Mouse (Mus musculus) intestine, embryonic 16.5 days (tissue): ENCODE results near the gene Pskh1. TPM values are rescaled to one million over a fixed set of nuclear protein-coding genes. Genes with fewer than 3 reads are reported as not detected.
A peak's percentile ranks its signal among the peaks of the same experiment; 100 is the strongest.

Source experiments
- ATAC-seq: fragments of 200-750 bp; cut with Nextera tagmentation; 2 replicates; pipeline ENCODE4 v1.8.0; 2017; ENCODE audit warnings: moderate TSS enrichment, moderate library complexity
- H3K27ac ChIP-seq: fragments of 300-500 bp; sonication (generic); 2 replicates; pipeline ENCODE4 v1.5.1; 2014; ENCODE audit warnings: mild to moderate bottlenecking, low read length
- H3K27me3 ChIP-seq: fragments of 300-500 bp; sonication (generic); replicated peaks from 2 replicates; pipeline ENCODE4 v1.6.1; 2014; ENCODE audit warnings: low read length, control low read depth, mixed read lengths; ENCODE audit not compliant: control insufficient read depth, insufficient read depth
- H3K36me3 ChIP-seq: fragments of 300-500 bp; sonication (generic); 2 replicates; pipeline ENCODE4 v1.6.1; 2014; ENCODE audit warnings: low read length, control low read depth; ENCODE audit not compliant: control insufficient read depth, insufficient read depth
- H3K4me1 ChIP-seq: fragments of 300-500 bp; sonication (generic); 2 replicates; pipeline ENCODE4 v1.6.1; 2014; ENCODE audit warnings: low read length, control low read depth, mixed read lengths; ENCODE audit not compliant: control insufficient read depth, insufficient read depth
- H3K4me2 ChIP-seq: fragments of 300-500 bp; sonication (generic); 2 replicates; pipeline ENCODE4 v1.6.1; 2014; ENCODE audit warnings: low read depth, low read length, control low read depth
- H3K4me3 ChIP-seq: fragments of 300-500 bp; sonication (generic); 2 replicates; pipeline ENCODE4 v1.5.1; 2014; ENCODE audit warnings: mild to moderate bottlenecking, low read length
- H3K9ac ChIP-seq: fragments of 300-500 bp; sonication (generic); 2 replicates; pipeline ENCODE4 v1.6.1; 2014; ENCODE audit warnings: low read depth, low read length
- H3K9me3 ChIP-seq: fragments of 300-500 bp; sonication (generic); 2 replicates; pipeline ENCODE4 v1.6.1; 2016; ENCODE audit warnings: low read length, control low read depth; ENCODE audit not compliant: control insufficient read depth
- WGBS: fragments of 180-500 bp; shearing (Covaris S2); extraction: QIAGEN DNeasy Blood & Tissue Kit; methylation state at CpG from one replicate; pipeline ENCODE4 v1.1.7; 2014; 5-methylcytosine and 5-hydroxymethylcytosine counted together
- polyA plus RNA-seq: library from polyadenylated mRNA; unstranded; fragments of >200 nt; fragmentation: Nextera tagmentation; extraction: Ambion mirVana; gene quantifications from 2 replicates; pipeline ENCODE4 v1.2.1, GENCODE M21; 2015

Pskh1 gene
- polyA plus RNA-seq, 1 experiment from 2014 or later, result 26.6 TPM

DNA sequence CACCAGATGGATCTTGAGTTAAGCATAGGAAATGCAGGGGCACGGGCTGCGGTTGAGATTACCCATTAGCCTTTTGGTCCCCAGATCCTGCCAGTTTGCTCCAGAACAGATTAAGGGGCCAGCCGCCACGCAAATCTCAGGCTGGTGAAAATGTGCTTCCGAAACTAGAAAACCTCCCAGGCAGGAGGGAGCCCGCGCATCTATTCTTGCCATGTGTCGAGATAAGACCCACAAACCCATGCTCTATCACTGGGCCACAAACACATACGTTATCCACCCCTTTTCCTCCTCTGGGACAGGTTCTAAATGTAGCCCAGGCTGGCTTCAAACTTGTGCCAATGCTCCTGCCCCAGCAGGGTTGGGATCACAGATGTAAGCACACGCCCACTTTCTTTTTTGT, 61.3 kb downstream of the Pskh1 start:
- H3K4me1 ChIP-seq, result peaks cover 7% of the 10 kb centered on the region; the same call in 1 of the 2 replicates
- no peak overlapping the region for H3K4me3 ChIP-seq
- 88% methylated on average over 10 of the region's 10 CpGs for WGBS
- ATAC-seq, result no peak
- no peak overlapping the region for H3K9ac ChIP-seq
- no peaks in the 10 kb centered on the region for H3K9me3 ChIP-seq
- H3K27ac ChIP-seq, result no peak overlapping the region
- no peaks in the 10 kb centered on the region for H3K27me3 ChIP-seq
- no peaks in the 10 kb centered on the region for H3K36me3 ChIP-seq
- no peak overlapping the region for H3K4me2 ChIP-seq

- Histone ChIP-seq H3K4me3 (peak overlapping the region; percentile 79), H3K9ac (peak overlapping the region; percentile 84), H3K4me1 (peaks cover 13% of the 10 kb centered on the region; the same call in 1 of the 2 replicates), H3K36me3 (no peaks in the 10 kb centered on the region), H3K27me3 (no peaks in the 10 kb centered on the region), H3K4me2 (peak overlapping the region; percentile 83), H3K27ac (no peak overlapping the region), H3K9me3 (no peaks in the 10 kb centered on the region)
- no peak for ATAC-seq
- WGBS, result 58% methylated on average over 12 of the region's 12 CpGs
These were observed 64.4 kb downstream of the Pskh1 start for GRCm38 (mm10) chr8:105964506-105965265.

DNA sequence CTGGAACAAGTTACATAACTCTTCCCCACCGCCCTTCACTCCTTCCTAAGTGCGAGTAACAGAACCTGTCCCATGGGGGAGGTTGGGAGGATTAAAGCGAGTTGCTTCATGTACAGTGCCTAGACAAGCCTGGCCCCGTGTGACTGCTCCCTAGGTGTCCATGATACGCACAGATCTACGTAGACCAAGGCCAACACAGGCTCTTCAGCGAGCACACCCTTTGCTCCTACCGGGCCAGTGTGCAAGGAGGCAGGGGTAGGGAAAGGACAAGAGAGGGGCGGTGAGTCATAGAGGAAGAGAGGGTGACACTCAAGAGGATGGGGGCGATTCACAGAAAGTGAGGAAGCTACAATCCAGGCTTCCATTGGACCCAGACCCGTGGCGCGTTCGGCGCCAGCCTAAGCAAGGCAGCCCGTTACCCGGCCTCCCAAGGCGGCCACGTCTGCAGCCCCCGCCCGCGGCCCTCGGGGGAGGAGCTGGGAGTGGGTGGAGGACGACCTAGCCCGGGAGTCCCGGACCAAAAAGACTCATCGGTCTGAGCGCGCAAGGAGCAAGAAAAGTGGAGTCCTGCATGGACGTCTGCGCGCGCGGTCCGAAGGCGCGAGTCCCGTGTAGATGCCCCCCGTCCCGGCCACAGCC, 65.1 kb downstream of the Pskh1 start:
- Histone ChIP-seq H3K4me2 (peak overlapping the region; percentile 83), H3K36me3 (no peaks in the 10 kb centered on the region), H3K27me3 (no peaks in the 10 kb centered on the region), H3K9ac (peak overlapping the region; percentile 84), H3K4me3 (peak overlapping the region; percentile 79), H3K27ac (peak overlapping the region; percentile 81), H3K9me3 (no peaks in the 10 kb centered on the region), H3K4me1 (peaks cover 13% of the 10 kb centered on the region; the same call in 1 of the 2 replicates)
- 4% methylated on average over 40 of the region's 40 CpGs for WGBS
- peak; percentile 71 for ATAC-seq

GRCm38 (mm10) chr8:105965905-105966341, 65.7 kb downstream of the Pskh1 start, which contains the start of gene Slc12a4:
TSS of gene Slc12a4 (minus strand) at chr8:105966097.
- H3K4me2 ChIP-seq, result peak within 1 kb of the TSS; percentile 83
- H3K9me3 ChIP-seq, result no peaks in the 10 kb centered on the region
- peak within 1 kb of the TSS; percentile 84 for H3K9ac ChIP-seq
- peak within 1 kb of the TSS; percentile 79 for H3K4me3 ChIP-seq
- peaks cover 13% of the 10 kb centered on the region; the same call in 1 of the 2 replicates for H3K4me1 ChIP-seq
- 1% methylated on average over 45 of the region's 47 CpGs for WGBS
- H3K27ac ChIP-seq, result peak within 1 kb of the TSS; percentile 81
- H3K27me3 ChIP-seq, result no peaks in the 10 kb centered on the region
- H3K36me3 ChIP-seq, result no peaks in the 10 kb centered on the region
- ATAC-seq, result peak; percentile 92

DNA sequence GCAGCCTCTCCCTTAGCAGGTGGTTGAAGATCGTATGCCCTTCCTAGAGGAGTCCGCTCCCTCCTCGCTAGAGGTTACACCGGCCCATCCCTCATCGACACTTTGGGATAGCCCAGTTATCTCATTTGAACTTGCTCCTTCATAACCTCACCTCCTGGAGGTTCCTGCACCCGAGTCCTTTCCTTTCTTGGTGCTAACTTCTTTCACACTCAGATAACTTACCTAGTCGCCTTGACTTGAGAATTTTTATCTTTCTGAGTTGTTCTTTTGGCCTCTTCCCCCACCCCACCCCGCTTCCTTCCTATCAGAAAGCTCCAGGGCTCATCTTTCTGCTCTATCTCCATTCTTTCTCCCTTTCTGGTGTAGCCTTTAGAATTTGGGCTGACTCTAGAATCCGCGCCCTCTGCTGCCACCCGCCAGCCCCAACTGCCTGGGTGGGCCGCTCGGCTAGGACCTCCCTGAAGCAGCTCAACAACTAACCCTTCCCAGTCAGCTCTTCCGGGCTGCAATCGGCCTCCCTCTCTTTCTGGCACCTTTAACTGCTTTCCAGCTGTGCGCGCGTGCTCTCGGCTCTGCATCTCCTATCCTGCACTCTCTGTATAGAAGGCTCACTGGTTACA, 66.6 kb downstream of the Pskh1 start:
- Histone ChIP-seq H3K4me3 (peak overlapping the region; percentile 79), H3K4me2 (peak overlapping the region; percentile 83), H3K36me3 (no peaks in the 10 kb centered on the region), H3K9me3 (no peaks in the 10 kb centered on the region), H3K27ac (peak overlapping the region; percentile 77), H3K9ac (peak overlapping the region; percentile 21; the same call in 1 of the 2 replicates), H3K27me3 (no peaks in the 10 kb centered on the region), H3K4me1 (peaks cover 13% of the 10 kb centered on the region; the same call in 1 of the 2 replicates)
- WGBS, result 9% methylated on average over 19 of the region's 19 CpGs
- ATAC-seq, result peak; percentile 50

DNA sequence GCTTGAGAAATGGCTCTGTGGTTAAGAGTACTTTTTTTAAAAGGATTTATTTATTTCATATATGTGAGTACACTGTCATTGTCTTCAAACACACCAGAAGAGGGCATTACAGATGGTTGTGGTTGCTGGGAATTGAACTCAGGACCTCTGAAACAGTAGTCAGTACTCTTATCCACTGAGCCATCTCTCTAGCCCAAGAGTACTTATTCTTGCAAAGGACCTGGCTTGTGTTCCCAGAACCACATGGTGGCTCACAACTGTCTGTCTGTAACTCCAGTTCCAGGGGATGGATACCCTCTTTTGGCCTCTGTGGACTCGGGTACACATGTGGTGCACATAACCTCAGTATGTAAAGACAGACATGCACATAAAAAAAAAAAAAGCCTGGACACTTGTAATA, 69.1 kb downstream of the Pskh1 start:
- Histone ChIP-seq H3K4me3 (no peak overlapping the region), H3K36me3 (no peaks in the 10 kb centered on the region), H3K27ac (no peak overlapping the region), H3K9me3 (no peaks in the 10 kb centered on the region), H3K4me2 (no peak overlapping the region), H3K9ac (no peak overlapping the region), H3K27me3 (no peaks in the 10 kb centered on the region), H3K4me1 (peaks cover 13% of the 10 kb centered on the region; the same call in 1 of the 2 replicates)
- no peak for ATAC-seq
- WGBS, result 68% methylated on average over 1 of the region's 1 CpGs

DNA sequence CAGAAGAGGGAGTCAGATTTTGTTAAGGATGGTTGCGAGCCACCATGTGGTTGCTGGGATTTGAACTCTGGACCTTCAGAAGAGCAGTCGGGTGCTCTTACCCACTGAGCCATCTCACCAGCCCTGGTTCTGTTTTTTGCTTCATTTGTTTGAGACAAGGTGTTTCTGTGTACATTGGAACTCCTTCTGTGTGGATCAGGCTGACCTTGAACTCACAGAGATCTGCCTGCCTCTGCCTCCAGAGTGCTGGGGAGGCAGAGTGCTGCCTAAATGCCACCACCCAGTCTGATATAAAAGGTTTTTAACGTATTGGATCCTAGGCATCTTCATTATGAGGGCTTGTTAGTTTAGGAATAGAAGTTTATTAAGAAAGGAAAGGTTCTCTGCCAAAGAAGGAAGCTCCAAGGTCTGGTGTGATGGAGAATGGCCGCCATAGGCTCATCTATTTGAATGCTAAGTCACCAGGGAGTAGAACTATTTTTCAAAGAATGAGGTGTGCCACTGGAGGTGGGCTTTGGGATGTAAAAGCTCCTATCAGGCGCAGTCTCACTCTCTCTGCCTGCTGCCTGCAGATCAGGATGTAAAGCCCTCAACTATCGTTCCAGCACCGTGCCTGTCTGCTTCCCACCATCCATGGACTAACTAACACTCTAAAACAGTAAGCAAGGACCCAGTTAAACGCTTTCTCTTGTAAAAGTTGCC, 70.9 kb downstream of the Pskh1 start:
- Histone ChIP-seq H3K9me3 (no peaks in the 10 kb centered on the region), H3K36me3 (no peaks in the 10 kb centered on the region), H3K4me1 (peaks cover 7% of the 10 kb centered on the region; the same call in 1 of the 2 replicates), H3K4me2 (no peak overlapping the region), H3K27me3 (no peaks in the 10 kb centered on the region), H3K27ac (no peak overlapping the region), H3K4me3 (no peak overlapping the region), H3K9ac (no peak overlapping the region)
- ATAC-seq, result no peak
- WGBS, result 76% methylated on average over 8 of the region's 8 CpGs

- 64% methylated on average over 7 of the region's 7 CpGs for WGBS
- no peaks in the 10 kb centered on the region for H3K27me3 ChIP-seq
- no peaks in the 10 kb centered on the region for H3K36me3 ChIP-seq
- no peak overlapping the region for H3K4me2 ChIP-seq
- H3K27ac ChIP-seq, result no peak overlapping the region
- no peak for ATAC-seq
- no peak overlapping the region for H3K4me3 ChIP-seq
- H3K9ac ChIP-seq, result no peak overlapping the region
- H3K4me1 ChIP-seq, result no peaks in the 10 kb centered on the region
- no peaks in the 10 kb centered on the region for H3K9me3 ChIP-seq
These were observed 75.1 kb downstream of the Pskh1 start for GRCm38 (mm10) chr8:105975363-105975762.

DNA sequence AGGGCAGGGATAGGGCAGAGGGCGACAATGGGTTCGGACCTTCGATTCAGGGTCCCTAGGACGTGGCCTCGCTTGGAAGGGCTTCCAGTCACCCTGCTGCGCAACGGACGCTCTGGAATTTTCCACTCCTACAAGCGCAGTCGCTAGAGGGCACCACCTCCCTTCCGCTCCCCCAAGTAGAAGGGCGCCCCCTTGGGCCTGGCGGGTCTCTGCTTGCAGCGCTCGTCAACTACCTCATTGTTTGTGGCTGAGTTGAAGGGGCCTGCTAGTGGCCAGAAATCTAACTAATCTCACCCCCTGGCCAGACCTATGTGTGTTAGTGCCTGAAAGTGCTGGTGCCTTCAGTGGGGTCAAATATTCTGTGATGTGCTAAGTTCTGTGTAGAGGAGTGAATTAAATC, 79.1 kb downstream of the Pskh1 start, which contains the start of gene Dpep3:
Dpep3 (minus strand) TSS at position 105 of the 400 bp plus-strand sequence.
- H3K9me3 ChIP-seq, result no peaks in the 10 kb centered on the region
- H3K9ac ChIP-seq, result no peak within 1 kb of the TSS
- 89% methylated on average over 15 of the region's 15 CpGs for WGBS
- ATAC-seq, result no peak
- H3K4me3 ChIP-seq, result no peak within 1 kb of the TSS
- no peak within 1 kb of the TSS for H3K27ac ChIP-seq
- H3K4me1 ChIP-seq, result no peaks in the 10 kb centered on the region
- H3K4me2 ChIP-seq, result no peak within 1 kb of the TSS
- H3K36me3 ChIP-seq, result no peaks in the 10 kb centered on the region
- H3K27me3 ChIP-seq, result no peaks in the 10 kb centered on the region
